Mouse (Mus musculus): ENCODE measurements around the gene Angptl4. TPM values are rescaled to one million over a fixed set of nuclear protein-coding genes. Genes with fewer than 3 reads are reported as not detected.
A peak's percentile ranks its signal among the peaks of the same experiment; 100 is the strongest.
"Not testable (repeated sequence)": the region's sequence is repeated elsewhere in the genome, so short reads cannot be mapped to it uniquely, and the experiment has no call there.

Angptl4 gene
- polyA plus RNA-seq (2016; fragmentation: Nextera tagmentation; extraction: Ambion mirVana): 33.4 and 39.0 TPM in 2 replicates

DNA sequence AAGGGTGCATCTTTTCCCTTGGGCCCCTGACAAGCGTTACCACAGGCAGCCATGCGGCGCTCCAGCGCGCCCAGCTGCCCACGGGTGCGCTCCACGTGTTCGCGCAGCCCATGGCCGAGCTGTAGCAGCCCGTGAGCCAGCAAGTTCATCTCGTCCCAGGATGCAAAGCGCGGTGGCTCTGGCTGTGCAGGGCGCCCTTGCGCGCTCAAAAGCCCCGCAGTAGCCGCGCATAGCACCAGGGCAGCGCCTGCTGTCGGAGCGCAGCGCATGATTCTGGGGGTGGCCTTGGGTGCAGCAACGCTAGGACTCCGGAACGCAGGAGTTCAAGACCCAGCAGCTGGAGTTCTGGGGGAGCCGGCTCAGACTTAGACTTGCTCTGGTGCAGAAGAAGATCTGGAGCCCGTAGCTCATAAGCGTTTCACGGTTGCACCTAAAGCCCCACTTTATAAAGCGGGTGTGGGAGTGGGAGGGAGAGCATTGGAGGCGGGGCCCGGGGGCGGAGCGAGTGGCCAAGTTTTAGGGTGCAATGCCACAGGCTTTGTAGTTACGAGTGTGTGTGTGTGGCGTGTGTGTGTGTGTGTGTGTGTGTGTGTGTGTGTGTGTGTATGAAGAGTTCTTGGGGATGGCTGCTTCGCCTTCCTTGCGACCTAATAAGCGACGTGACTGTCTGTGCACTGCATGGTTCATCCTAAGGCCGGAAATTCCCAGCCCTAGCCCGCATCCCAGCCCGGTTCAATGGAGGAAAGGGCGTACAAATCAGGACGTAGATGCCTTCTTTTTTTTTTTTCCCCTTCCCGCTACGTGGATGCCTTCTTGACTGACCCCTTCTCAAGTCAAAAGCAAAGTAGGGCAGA, at the start of gene Angptl4:
Gene Angptl4, minus strand, starts transcription at position 707 of the 854 bp plus-strand sequence.
- peak within 1 kb of the TSS; percentile 87 for H3K27ac ChIP-seq (replicated peaks)
- H3K9me3 ChIP-seq: no peaks in the 10 kb centered on the region
- H3K36me3 ChIP-seq (replicated peaks): peaks cover 22% of the 10 kb centered on the region
- 2% methylated on average over 50 of the region's 50 CpGs for WGBS
- peak; percentile 80 for DNase-seq (ENCODE audit: low spot score)
- peak within 1 kb of the TSS; percentile 62 for H3K4me3 ChIP-seq
- H3K4me1 ChIP-seq: peaks cover 70% of the 10 kb centered on the region
- no peaks in the 10 kb centered on the region for H3K27me3 ChIP-seq (replicated peaks; ENCODE audit: low read depth, poor library complexity, severe bottlenecking)

DNA sequence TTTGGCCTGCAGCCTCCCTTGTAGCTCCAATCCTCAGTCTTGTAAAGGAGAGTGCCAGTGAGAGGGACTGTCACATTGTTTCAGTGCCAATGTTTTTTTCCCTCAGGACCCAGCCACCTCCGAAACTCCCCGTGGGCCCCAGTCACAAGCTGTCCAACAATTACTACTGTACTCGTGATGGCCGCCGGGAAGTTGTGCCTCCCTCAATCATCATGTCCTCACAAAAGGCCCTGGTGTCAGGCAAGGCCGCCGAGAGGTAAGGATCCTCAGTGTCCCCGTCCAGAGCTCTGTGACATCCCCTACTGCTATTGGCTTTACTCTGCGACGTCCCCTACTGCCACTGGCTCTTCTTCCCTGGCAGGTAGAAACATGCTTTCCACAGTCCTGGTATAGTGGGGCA, 47.9 kb upstream of the Angptl4 start:
- Histone ChIP-seq H3K36me3 (replicated peaks) (peaks cover 77% of the 10 kb centered on the region), H3K4me1 (peaks cover 12% of the 10 kb centered on the region), H3K27ac (replicated peaks) (no peak overlapping the region), H3K4me3 (no peak overlapping the region), H3K27me3 (replicated peaks; ENCODE audit: low read depth, poor library complexity, severe bottlenecking) (no peaks in the 10 kb centered on the region), H3K9me3 (no peaks in the 10 kb centered on the region)
- WGBS: 89% methylated on average over 10 of the region's 10 CpGs
- no peak for DNase-seq (ENCODE audit: low spot score)

GRCm38 (mm10) chr17:33828892-33829291, 47.3 kb upstream of the Angptl4 start:
- Histone ChIP-seq H3K27me3 (replicated peaks; ENCODE audit: low read depth, poor library complexity, severe bottlenecking) (no peaks in the 10 kb centered on the region), H3K27ac (replicated peaks) (no peak overlapping the region), H3K9me3 (no peaks in the 10 kb centered on the region), H3K4me1 (peaks cover 12% of the 10 kb centered on the region), H3K4me3 (no peak overlapping the region), H3K36me3 (replicated peaks) (peaks cover 70% of the 10 kb centered on the region)
- WGBS: 78% methylated on average over 2 of the region's 2 CpGs
- DNase-seq (ENCODE audit: low spot score): no peak

DNA sequence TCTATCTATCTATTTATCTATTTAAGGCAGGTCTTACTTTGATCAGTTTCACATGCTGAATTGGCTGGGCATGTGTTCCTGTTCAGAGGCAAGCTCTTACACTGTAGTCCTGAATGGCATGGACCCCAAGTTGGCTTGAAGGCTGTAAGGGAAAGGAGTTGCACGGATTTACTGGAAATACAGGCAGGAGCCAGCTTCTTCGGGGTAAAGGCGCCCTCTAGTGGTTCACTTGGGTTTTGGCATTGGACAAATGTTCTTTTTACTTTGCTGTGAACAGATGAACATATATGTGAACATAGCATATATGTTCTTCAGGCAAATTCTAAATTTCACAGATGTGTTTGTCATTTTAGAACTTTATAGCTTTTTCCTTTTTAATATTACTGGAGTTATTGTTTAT, 45.2 kb upstream of the Angptl4 start:
- WGBS: 1% methylated on average over 3 of the region's 3 CpGs
- Histone ChIP-seq H3K9me3 (no peaks in the 10 kb centered on the region), H3K27me3 (replicated peaks; ENCODE audit: low read depth, poor library complexity, severe bottlenecking) (no peaks in the 10 kb centered on the region), H3K36me3 (replicated peaks) (peaks cover 68% of the 10 kb centered on the region), H3K4me1 (peaks cover 29% of the 10 kb centered on the region), H3K27ac (replicated peaks) (no peak overlapping the region), H3K4me3 (no peak overlapping the region)
- peak; percentile 81 for DNase-seq (ENCODE audit: low spot score)

GRCm38 (mm10) chr17:33825462-33825861, 43.8 kb upstream of the Angptl4 start:
- H3K27ac ChIP-seq (replicated peaks): peak overlapping the region; percentile 92
- DNase-seq (ENCODE audit: low spot score): no peak
- 87% methylated on average over 8 of the region's 8 CpGs for WGBS
- peak overlapping the region; percentile 79 for H3K4me3 ChIP-seq
- H3K9me3 ChIP-seq: no peaks in the 10 kb centered on the region
- H3K36me3 ChIP-seq (replicated peaks): peaks cover 68% of the 10 kb centered on the region
- H3K27me3 ChIP-seq (replicated peaks; ENCODE audit: low read depth, poor library complexity, severe bottlenecking): no peaks in the 10 kb centered on the region
- H3K4me1 ChIP-seq: peaks cover 32% of the 10 kb centered on the region

GRCm38 (mm10) chr17:33824997-33825330, 43.3 kb upstream of the Angptl4 start:
- Histone ChIP-seq H3K4me1 (peaks cover 32% of the 10 kb centered on the region), H3K4me3 (peak overlapping the region; percentile 79), H3K36me3 (replicated peaks) (peaks cover 68% of the 10 kb centered on the region), H3K27ac (replicated peaks) (peak overlapping the region; percentile 92)
- not testable (repeated sequence) for H3K27me3 ChIP-seq (replicated peaks; ENCODE audit: low read depth, poor library complexity, severe bottlenecking); H3K9me3 ChIP-seq; DNase-seq (ENCODE audit: low spot score)
- WGBS: 8% methylated on average over 6 of the region's 6 CpGs

- Histone ChIP-seq H3K36me3 (replicated peaks) (peaks cover 68% of the 10 kb centered on the region), H3K27me3 (replicated peaks; ENCODE audit: low read depth, poor library complexity, severe bottlenecking) (no peaks in the 10 kb centered on the region), H3K27ac (replicated peaks) (peak within 1 kb of the TSS; percentile 92), H3K4me3 (peak within 1 kb of the TSS; percentile 79), H3K9me3 (no peaks in the 10 kb centered on the region), H3K4me1 (peaks cover 32% of the 10 kb centered on the region)
- DNase-seq (ENCODE audit: low spot score): peak; percentile 97
- WGBS: under 1% methylated on average over 51 of the region's 51 CpGs
Measured at GRCm38 (mm10) chr17:33824084-33824996, 42.7 kb upstream of the Angptl4 start, which contains the start of the genes Rps28 and Ndufa7. Gene Rps28 (minus strand): TSS chr17:33824562. Gene Ndufa7 (plus strand): TSS chr17:33824572.

GRCm38 (mm10) chr17:33823171-33823570, 41.5 kb upstream of the Angptl4 start:
- DNase-seq (ENCODE audit: low spot score): not testable (repeated sequence)
- H3K27ac ChIP-seq (replicated peaks): peak overlapping the region; percentile 92
- H3K36me3 ChIP-seq (replicated peaks): peaks cover 68% of the 10 kb centered on the region

GRCm38 (mm10) chr17:33822436-33822959, 40.9 kb upstream of the Angptl4 start:
- Histone ChIP-seq H3K9me3 (no peaks in the 10 kb centered on the region), H3K27me3 (replicated peaks; ENCODE audit: low read depth, poor library complexity, severe bottlenecking) (no peaks in the 10 kb centered on the region), H3K27ac (replicated peaks) (no peak overlapping the region), H3K4me3 (peak overlapping the region; percentile 79), H3K36me3 (replicated peaks) (peaks cover 66% of the 10 kb centered on the region), H3K4me1 (peaks cover 51% of the 10 kb centered on the region)
- WGBS: 88% methylated on average over 1 of the region's 1 CpGs
- DNase-seq (ENCODE audit: low spot score): no peak

More at GRCm38 (mm10) chr17:33823171-33823570, 41.5 kb upstream of the Angptl4 start:
- not testable (repeated sequence) for H3K27me3 ChIP-seq (replicated peaks; ENCODE audit: low read depth, poor library complexity, severe bottlenecking); H3K9me3 ChIP-seq
- 84% methylated on average over 8 of the region's 8 CpGs for WGBS
- Histone ChIP-seq H3K4me3 (peak overlapping the region; percentile 79), H3K4me1 (peaks cover 44% of the 10 kb centered on the region)

DNA sequence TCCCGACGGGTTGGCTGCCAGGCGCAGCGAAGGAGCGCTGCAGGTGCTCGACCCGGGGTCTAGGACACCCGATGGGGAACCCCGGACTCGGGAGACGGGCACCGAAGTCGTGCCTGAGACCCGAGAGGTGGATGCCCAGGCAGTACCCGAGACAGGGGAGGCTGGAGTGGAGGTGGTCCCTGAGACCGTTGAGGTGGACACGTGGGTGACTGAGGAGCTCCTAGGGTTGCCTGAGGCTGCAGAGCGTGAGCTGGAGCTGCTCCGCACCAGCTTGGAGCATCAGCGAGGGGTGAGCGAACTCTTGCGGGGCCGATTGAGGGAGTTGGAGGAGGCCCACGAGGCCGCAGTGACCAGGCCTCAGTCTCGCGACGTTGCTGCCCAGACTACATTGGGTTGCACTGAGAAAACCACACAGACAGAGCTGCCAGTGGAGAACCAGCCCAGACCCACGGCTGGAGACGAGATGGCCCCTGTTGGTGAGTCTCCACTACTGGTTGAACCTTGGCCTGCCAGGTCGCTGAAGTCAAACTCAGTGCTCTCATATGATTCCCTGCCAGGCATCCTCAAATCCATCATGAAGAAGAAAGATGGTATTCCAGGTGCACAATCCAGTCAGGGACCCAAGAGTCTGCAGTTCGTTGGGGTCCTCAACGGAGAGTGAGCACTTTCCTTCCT, 36.5 kb upstream of the Angptl4 start:
- no peaks in the 10 kb centered on the region for H3K9me3 ChIP-seq
- peaks cover 45% of the 10 kb centered on the region for H3K4me1 ChIP-seq
- DNase-seq (ENCODE audit: low spot score): no peak
- H3K4me3 ChIP-seq: peak overlapping the region; percentile 75
- peaks cover 53% of the 10 kb centered on the region for H3K36me3 ChIP-seq (replicated peaks)
- H3K27me3 ChIP-seq (replicated peaks; ENCODE audit: low read depth, poor library complexity, severe bottlenecking): no peaks in the 10 kb centered on the region
- 21% methylated on average over 33 of the region's 33 CpGs for WGBS
- H3K27ac ChIP-seq (replicated peaks): peak overlapping the region; percentile 91

- DNase-seq (ENCODE audit: low spot score): peak; percentile 98
- no peaks in the 10 kb centered on the region for H3K27me3 ChIP-seq (replicated peaks; ENCODE audit: low read depth, poor library complexity, severe bottlenecking)
- peak overlapping the region; percentile 91 for H3K27ac ChIP-seq (replicated peaks)
- peaks cover 46% of the 10 kb centered on the region for H3K36me3 ChIP-seq (replicated peaks)
- peak overlapping the region; percentile 75 for H3K4me3 ChIP-seq
- WGBS: under 1% methylated on average over 89 of the region's 89 CpGs
- no peaks in the 10 kb centered on the region for H3K9me3 ChIP-seq
- peaks cover 44% of the 10 kb centered on the region for H3K4me1 ChIP-seq
Measured at GRCm38 (mm10) chr17:33817184-33817968, 35.7 kb upstream of the Angptl4 start.
